Mouse (Mus musculus) hindbrain, embryonic 13.5 days (tissue): ENCODE results near the gene Dlx5. TPM values are rescaled to one million over a fixed set of nuclear protein-coding genes. Genes with fewer than 3 reads are reported as not detected.

Experiments
- ATAC-seq: fragments of 200-750 bp; cut with Nextera tagmentation; 2 replicates; pipeline ENCODE4 v1.8.0; 2017; ENCODE audit warnings: moderate TSS enrichment; ENCODE audit not compliant: low FRiP score
- H3K27ac ChIP-seq: fragments of 300-500 bp; sonication (generic); 2 replicates; pipeline ENCODE4 v1.5.1; 2015; ENCODE audit warnings: inconsistent platforms, mild to moderate bottlenecking, moderate library complexity
- H3K27me3 ChIP-seq: fragments of 300-500 bp; sonication (generic); 2 replicates; pipeline ENCODE4 v1.6.1; 2015; ENCODE audit warnings: mild to moderate bottlenecking, inconsistent platforms
- H3K36me3 ChIP-seq: fragments of 300-500 bp; sonication (generic); 2 replicates; pipeline ENCODE4 v1.6.1; 2015; ENCODE audit warnings: mild to moderate bottlenecking, inconsistent platforms
- H3K4me1 ChIP-seq: fragments of 300-500 bp; sonication (generic); replicated peaks from 2 replicates; pipeline ENCODE4 v1.6.1; 2015; ENCODE audit warnings: inconsistent platforms
- H3K4me2 ChIP-seq: fragments of 300-500 bp; sonication (generic); 2 replicates; pipeline ENCODE4 v1.6.1; 2015; ENCODE audit warnings: inconsistent platforms, mild to moderate bottlenecking, moderate library complexity
- H3K4me3 ChIP-seq: fragments of 300-500 bp; sonication (generic); 2 replicates; pipeline ENCODE4 v1.5.1; 2015; ENCODE audit warnings: mild to moderate bottlenecking, inconsistent platforms
- H3K9ac ChIP-seq: fragments of 300-500 bp; sonication (generic); 2 replicates; pipeline ENCODE4 v1.6.1; 2015; ENCODE audit warnings: mild to moderate bottlenecking, inconsistent platforms
- H3K9me3 ChIP-seq: fragments of 300-500 bp; sonication (generic); 2 replicates; pipeline ENCODE4 v1.6.1; 2016; ENCODE audit warnings: inconsistent platforms
- WGBS: fragments of 180-500 bp; shearing (Covaris S2); methylation state at CpG from one replicate; pipeline ENCODE4 v1.1.7; 2015; 5-methylcytosine and 5-hydroxymethylcytosine counted together
- polyA plus RNA-seq: library from polyadenylated mRNA; unstranded; fragments of >200 nt; fragmentation: Nextera tagmentation; extraction: Ambion mirVana; gene quantifications from 2 replicates; pipeline ENCODE4 v1.2.1, GENCODE M21; 2015

Dlx5 gene
- polyA plus RNA-seq, 1 experiment from 2014 or later: 1.3 TPM

DNA sequence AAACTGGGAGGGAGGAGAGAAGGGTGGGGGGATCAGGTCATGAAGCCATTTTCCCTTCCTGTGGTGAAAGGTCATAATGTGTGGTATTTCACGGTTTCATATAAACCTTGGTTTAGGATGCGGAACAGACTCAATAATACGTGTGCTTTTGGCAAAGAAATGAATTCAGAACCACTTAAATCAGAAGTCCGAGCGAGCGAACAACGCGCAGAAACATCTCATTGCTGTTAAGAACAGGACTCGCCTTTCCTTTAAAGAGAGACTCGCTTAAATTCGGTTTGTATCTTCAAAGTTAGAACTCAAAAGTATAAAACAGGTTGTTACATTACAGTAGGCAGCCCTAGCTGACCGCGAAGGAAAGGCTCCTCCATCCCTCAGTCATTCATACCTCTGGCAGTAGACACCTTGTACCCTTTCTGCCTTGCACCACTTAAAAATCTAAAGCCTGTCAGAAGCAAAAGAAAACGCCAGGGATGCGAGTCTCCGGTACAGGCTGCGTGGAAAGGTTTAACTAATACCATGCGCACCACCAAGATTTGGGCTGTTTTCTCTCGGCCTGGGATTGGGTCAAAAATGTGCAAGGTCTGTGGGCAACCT, 8.3 kb downstream of the Dlx5 start:
- H3K9me3 ChIP-seq: no peaks in the 10 kb centered on the region
- no peak overlapping the region for H3K4me3 ChIP-seq
- no peak overlapping the region for H3K4me2 ChIP-seq
- no peak overlapping the region for H3K27ac ChIP-seq
- H3K36me3 ChIP-seq: no peaks in the 10 kb centered on the region
- H3K27me3 ChIP-seq: peaks cover 98% of the 10 kb centered on the region
- 0 out of 2 replicates have a peak, but pooled peaks cover 3% of the 10 kb centered on the region for H3K4me1 ChIP-seq
- WGBS: 1% methylated on average over 19 of the region's 19 CpGs
- no peak overlapping the region for H3K9ac ChIP-seq
- no peak; the same call in 1 of the 2 replicates for ATAC-seq

DNA sequence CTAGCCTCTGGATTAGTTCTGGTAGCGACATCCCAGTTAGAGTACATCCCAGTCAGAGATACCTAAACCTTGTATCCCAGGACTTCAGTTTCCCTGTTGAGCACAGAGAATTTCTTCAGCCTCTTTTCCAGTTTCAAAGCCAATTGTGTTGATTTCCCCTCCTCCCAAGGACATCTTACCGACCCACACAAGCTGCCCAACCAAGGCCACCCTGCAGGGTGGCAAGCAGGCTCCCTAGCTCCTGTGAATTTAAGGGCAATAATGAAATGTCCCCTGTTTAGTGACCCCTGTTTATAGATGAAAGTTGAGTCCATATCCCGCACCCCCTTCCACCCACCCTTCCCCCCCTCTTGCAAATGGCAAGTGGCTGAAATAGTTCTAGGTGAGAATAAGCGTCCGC, 9.0 kb downstream of the Dlx5 start:
- 2% methylated on average over 5 of the region's 5 CpGs for WGBS
- Histone ChIP-seq H3K4me3 (no peak overlapping the region), H3K27me3 (peaks cover 97% of the 10 kb centered on the region), H3K36me3 (no peaks in the 10 kb centered on the region), H3K9ac (no peak overlapping the region), H3K4me1 (no peaks in the 10 kb centered on the region), H3K27ac (no peak overlapping the region), H3K9me3 (no peaks in the 10 kb centered on the region), H3K4me2 (no peak overlapping the region)
- no peak for ATAC-seq

DNA sequence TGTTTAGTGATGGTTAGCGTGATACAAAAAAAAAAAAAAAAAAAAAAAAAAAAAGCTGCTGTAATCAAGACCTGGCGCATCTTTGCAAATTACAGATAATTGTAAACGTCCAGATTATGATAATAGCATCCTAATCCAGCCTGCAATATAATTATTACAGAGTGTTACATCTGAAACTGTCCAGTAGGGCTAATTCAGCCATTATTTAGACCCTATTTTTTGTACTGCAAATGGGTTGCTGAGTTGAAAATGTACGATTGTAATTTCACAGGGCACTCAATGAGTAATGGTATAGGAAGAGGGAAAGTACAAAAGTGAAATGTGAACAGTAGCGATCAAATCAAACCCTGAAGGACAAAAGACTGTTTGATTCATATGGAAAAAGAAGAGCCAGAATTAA, 10.2 kb downstream of the Dlx5 start:
- Histone ChIP-seq H3K9ac (no peak overlapping the region), H3K9me3 (no peaks in the 10 kb centered on the region), H3K4me1 (no peaks in the 10 kb centered on the region), H3K27me3 (peaks cover 96% of the 10 kb centered on the region), H3K4me2 (no peak overlapping the region), H3K27ac (no peak overlapping the region), H3K36me3 (no peaks in the 10 kb centered on the region), H3K4me3 (no peak overlapping the region)
- WGBS: 3% methylated on average over 5 of the region's 5 CpGs
- no peak for ATAC-seq

DNA sequence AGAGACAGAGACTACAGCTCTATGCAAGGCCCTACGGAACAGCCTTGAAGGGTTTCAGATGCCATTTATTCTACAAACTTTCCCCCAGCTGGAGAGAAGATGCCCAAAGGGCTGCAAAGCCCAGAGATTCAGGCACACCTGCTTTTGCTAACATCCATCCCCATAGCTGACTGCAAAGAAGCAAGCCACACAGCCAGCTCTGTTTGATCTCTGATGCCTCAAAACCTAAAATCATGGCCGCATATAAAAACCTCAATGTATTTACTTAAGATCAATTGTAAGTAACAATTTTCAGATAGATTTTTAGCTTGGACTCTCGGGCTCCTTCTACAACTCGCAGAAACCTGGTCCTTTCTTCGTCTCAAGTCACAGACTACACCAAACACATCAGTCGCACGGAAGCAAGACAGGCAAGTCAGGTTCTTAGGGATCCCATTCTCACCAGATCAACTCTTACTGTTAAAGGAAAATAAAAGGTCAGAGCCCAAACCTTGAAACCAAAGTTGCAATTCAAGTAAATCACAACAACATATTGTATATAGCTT, 10.9 kb downstream of the Dlx5 start:
- Histone ChIP-seq H3K9ac (no peak overlapping the region), H3K4me3 (no peak overlapping the region), H3K36me3 (no peaks in the 10 kb centered on the region), H3K27me3 (peaks cover 96% of the 10 kb centered on the region), H3K27ac (no peak overlapping the region), H3K4me1 (no peaks in the 10 kb centered on the region), H3K9me3 (no peaks in the 10 kb centered on the region), H3K4me2 (no peak overlapping the region)
- ATAC-seq: no peak
- WGBS: 2% methylated on average over 7 of the region's 7 CpGs

DNA sequence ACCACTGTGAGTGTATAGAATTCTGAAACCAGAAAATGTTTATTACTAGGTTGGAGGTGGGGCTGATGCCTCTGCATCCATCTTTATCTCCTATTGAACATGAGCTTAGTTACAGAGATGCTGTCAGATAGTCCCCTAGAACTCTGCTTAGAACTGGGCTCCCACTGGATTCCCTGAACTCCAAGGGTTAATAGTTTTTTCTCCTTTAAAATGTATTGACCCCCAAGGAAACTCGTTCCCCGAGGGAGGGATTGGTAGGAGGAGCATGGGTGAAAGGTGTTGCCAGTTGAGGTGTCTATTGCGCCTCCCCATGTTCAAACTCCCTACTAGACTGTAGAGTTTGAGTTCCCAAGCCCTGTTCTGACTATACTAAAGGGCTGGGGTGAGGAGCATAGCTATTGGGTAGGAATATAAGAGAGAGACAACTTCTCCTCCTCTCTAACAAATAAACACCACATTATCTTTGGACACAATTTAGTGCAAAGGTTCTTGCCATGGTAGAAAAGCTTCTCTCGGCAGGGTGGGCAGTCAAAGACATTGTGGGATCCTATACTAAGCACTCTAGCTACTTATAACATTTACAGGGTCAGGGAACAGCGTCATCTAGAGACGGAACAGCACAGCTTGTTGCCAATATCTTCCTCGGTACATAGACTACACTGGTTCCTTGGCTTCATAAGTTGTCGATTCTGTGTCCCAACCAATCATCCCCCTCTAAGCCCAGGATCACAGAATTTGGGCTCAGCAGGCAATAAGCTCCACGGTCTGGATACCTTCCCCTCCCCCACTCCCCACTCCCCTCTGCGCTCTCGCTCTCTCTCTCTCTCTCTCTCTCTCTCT, 11.7 kb downstream of the Dlx5 start:
- WGBS: 0% methylated on average over 11 of the region's 11 CpGs
- no peak overlapping the region for H3K4me3 ChIP-seq
- H3K27ac ChIP-seq: no peak overlapping the region

DNA sequence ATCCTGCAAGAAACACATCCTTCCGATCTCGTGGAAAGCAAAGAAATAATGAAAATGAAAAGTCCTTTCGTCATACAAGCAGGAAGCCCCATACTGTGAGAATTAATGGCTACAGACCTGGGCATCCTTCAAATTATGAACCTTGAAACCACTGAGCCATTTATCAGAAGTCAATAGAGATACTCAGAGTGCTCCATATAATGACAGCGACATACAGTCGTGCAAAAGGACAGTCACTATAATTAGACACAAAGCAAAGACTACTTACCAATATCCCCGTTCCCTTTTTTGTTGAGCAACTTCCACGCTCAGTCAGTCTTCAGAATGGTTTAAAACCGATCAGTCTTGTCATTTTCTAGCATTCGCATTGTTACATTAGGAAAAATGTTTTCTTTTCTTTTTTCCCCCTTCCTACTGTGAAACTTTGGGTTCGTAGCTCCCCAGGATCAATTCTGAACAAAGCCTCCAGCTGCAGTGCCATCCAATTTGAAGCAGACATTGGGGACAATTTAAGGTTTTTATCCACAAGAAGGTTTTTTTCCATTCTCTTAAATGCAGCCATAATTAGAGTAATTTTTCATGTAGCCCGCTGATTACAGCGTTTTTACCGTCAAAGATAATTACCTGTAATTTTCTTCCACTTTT, 12.7 kb downstream of the Dlx5 start:
- no peak for ATAC-seq

More for the DNA sequence above, 11.7 kb downstream of the Dlx5 start:
- Histone ChIP-seq H3K4me2 (no peak overlapping the region), H3K9ac (no peak overlapping the region), H3K4me1 (no peaks in the 10 kb centered on the region), H3K9me3 (no peaks in the 10 kb centered on the region), H3K27me3 (peaks cover 96% of the 10 kb centered on the region), H3K36me3 (no peaks in the 10 kb centered on the region)
- ATAC-seq: no peak

DNA sequence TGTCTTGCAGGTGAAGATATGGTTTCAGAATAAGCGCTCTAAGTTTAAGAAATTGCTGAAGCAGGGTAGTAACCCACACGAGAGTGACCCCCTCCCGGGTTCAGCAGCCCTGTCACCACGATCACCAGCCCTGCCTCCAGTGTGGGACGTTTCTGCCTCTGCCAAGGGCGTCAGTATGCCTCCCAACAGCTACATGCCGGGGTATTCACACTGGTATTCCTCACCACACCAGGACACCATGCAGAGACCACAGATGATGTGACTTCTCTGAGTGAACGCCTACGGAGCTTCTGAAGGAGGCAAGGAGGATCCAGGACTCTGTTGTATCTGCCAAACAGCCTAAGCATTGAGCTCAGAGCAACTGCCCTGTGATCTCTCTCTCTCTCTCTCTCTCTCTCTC, 14.9 kb downstream of the Dlx5 start:
- H3K27me3 ChIP-seq: peaks cover 96% of the 10 kb centered on the region
- WGBS: under 1% methylated on average over 9 of the region's 9 CpGs
- H3K27ac ChIP-seq: no peak overlapping the region
- no peaks in the 10 kb centered on the region for H3K9me3 ChIP-seq
- H3K4me1 ChIP-seq: peaks cover 17% of the 10 kb centered on the region
- no peak overlapping the region for H3K4me2 ChIP-seq
- no peak overlapping the region for H3K9ac ChIP-seq
- H3K4me3 ChIP-seq: no peak overlapping the region
- H3K36me3 ChIP-seq: no peaks in the 10 kb centered on the region
- ATAC-seq: no peak

More for the DNA sequence above, 12.7 kb downstream of the Dlx5 start:
- H3K27me3 ChIP-seq: peaks cover 96% of the 10 kb centered on the region
- 2% methylated on average over 13 of the region's 13 CpGs for WGBS
- no peaks in the 10 kb centered on the region for H3K36me3 ChIP-seq
- H3K4me2 ChIP-seq: no peak overlapping the region
- no peaks in the 10 kb centered on the region for H3K4me1 ChIP-seq
- H3K9ac ChIP-seq: no peak overlapping the region
- H3K4me3 ChIP-seq: no peak overlapping the region
- H3K27ac ChIP-seq: no peak overlapping the region
- H3K9me3 ChIP-seq: no peaks in the 10 kb centered on the region

DNA sequence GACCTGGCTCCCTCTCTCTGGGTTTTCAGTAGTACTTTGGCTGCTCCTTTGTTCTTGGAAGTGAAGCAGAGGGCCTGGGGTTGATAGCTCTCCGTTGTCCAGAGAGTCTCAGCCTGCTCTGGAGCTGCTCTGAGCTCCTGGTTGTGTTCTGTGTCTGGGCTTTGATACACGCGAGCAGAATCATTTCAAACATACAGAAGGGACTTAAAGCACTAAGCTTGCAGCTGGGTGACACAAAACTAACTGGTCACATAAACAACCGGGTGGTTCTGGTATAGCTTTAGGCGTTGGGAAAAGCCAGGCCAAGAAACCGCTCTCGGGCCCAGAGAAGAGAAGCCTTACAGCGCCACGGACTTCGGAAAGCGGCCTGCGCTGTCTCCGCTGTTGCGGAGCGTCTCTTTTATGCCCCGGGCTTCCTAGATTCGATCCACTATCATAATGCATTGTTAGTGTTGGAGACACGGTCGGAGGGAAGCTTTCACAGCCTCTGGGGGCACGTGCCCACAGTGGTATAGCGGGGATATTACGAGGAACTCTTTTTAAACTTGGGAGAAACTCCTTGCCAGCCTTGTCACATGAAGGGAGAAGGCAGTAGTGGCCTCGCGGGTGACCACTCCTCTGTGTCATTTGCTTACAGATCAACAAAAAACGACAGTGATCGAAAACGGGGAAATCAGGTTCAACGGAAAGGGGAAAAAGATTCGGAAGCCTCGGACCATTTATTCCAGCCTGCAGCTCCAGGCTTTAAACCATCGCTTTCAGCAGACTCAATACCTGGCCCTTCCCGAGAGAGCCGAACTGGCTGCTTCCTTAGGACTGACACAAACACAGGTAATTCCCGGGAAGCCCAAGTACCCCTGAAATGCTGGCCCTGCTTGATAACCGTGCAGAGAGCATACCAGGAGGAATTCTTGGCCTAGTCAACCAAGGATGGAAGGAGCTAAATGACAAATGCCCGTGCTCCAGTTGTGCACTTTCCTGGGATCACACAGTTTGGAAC, 17.1 kb downstream of the Dlx5 start:
- peaks cover 92% of the 10 kb centered on the region for H3K27me3 ChIP-seq
- no peak overlapping the region for H3K4me2 ChIP-seq
- no peak overlapping the region for H3K4me3 ChIP-seq
- H3K4me1 ChIP-seq: peaks cover 17% of the 10 kb centered on the region
- no peaks in the 10 kb centered on the region for H3K9me3 ChIP-seq
- no peak overlapping the region for H3K27ac ChIP-seq
- H3K36me3 ChIP-seq: no peaks in the 10 kb centered on the region
- H3K9ac ChIP-seq: no peak overlapping the region
- 2% methylated on average over 36 of the region's 36 CpGs for WGBS
- no peak for ATAC-seq

DNA sequence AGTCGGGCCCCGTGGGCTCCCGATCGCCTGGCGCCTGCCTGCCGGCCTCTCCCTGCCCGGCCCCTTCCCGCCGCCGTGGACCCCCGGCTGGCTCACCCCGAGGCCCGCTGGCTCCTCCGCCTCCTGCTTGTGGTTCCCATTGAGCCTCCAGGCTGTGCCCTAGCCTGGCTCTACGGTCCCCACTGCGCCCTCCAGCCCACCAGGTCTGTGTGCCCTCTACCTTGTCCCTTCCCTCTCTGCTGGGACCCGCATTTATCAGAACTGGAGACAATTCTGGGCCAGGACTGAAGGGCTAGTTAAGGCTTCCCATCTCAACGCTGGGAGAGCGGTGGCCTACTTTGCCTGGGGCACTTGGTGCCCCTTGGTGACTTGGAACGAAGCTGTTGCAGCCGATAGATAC, 17.9 kb downstream of the Dlx5 start:
- under 1% methylated on average over 21 of the region's 21 CpGs for WGBS
- H3K27me3 ChIP-seq: peaks cover 93% of the 10 kb centered on the region
- peak; percentile 65 for ATAC-seq
- peak overlapping the region; percentile 36 for H3K4me3 ChIP-seq
- H3K9ac ChIP-seq: peak overlapping the region; percentile 46; the same call in 1 of the 2 replicates
- H3K36me3 ChIP-seq: no peaks in the 10 kb centered on the region
- H3K27ac ChIP-seq: no peak overlapping the region
- H3K4me2 ChIP-seq: peak overlapping the region; percentile 56
- no peaks in the 10 kb centered on the region for H3K9me3 ChIP-seq
- peaks cover 17% of the 10 kb centered on the region for H3K4me1 ChIP-seq

DNA sequence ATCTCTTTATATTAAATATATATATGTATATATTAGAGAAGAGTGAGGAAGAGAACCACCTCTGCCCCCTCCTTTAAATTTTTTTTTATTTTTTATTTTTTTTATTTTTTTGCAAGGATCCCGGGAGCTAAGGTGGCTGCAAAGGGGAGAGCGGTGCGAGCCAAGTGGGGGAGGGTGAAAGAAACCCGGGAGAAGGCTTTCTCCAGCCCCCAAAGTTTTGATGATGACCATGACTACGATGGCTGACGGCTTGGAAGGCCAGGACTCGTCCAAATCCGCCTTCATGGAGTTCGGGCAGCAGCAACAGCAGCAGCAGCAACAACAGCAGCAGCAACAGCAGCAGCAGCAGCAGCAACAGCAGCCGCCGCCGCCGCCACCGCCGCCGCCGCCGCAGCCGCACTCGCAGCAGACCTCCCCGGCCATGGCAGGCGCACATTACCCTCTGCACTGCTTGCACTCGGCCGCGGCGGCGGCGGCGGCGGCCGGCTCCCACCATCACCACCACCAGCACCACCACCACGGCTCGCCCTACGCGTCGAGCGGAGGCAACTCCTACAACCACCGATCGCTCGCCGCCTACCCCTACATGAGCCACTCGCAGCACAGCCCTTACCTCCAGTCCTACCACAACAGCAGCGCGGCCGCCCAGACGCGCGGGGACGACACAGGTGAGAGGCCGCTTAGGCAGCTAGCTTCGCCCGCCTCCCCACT, 18.6 kb downstream of the Dlx5 start, which contains the start of gene Dlx6:
Gene Dlx6, plus strand, starts transcription at position 175 of the 711 bp plus-strand sequence.
- Histone ChIP-seq H3K4me1 (peaks cover 17% of the 10 kb centered on the region), H3K4me2 (peak within 1 kb of the TSS; percentile 56), H3K27ac (no peak within 1 kb of the TSS), H3K27me3 (peaks cover 93% of the 10 kb centered on the region), H3K9me3 (no peaks in the 10 kb centered on the region), H3K4me3 (peak within 1 kb of the TSS; percentile 36), H3K9ac (peak within 1 kb of the TSS; percentile 46), H3K36me3 (no peaks in the 10 kb centered on the region)
- ATAC-seq: peak; percentile 72
- WGBS: under 1% methylated on average over 29 of the region's 52 CpGs

DNA sequence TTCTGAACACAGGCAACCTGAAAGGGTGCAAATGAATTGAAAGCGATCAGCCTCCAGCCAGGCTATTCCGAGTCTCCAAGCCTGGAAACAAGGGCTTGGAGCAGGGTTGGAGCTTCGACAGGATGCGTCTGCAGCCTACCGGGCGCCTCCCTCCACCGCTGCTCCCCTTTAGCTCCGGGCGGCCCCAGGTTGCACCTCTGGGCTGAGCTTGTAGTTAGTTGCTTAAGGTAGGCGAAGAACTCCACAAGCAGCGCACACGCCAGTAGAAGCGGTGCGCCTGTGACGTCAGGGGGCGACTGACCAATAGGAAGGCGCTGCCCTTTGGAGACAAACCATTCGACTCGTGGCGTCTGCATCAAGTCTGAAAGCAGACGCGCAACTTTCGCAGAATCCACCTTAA, 19.3 kb downstream of the Dlx5 start:
- under 1% methylated on average over 23 of the region's 23 CpGs for WGBS
- Histone ChIP-seq H3K27ac (no peak overlapping the region), H3K27me3 (peaks cover 95% of the 10 kb centered on the region), H3K9ac (no peak overlapping the region), H3K4me3 (peak overlapping the region; percentile 36), H3K4me1 (peaks cover 17% of the 10 kb centered on the region), H3K36me3 (no peaks in the 10 kb centered on the region), H3K4me2 (peak overlapping the region; percentile 56), H3K9me3 (no peaks in the 10 kb centered on the region)
- peak; percentile 53 for ATAC-seq
